Mouse (Mus musculus): ENCODE measurements at regions not wholly inside any gene's neighbourhood (a gene's known extent, or its start where the extent isn't known, plus 50 kb on each side); places are given as distances from the start of the nearest gene placed in this dataset.
A peak's percentile ranks its signal among the peaks of the same experiment; 100 is the strongest.

GRCm38 (mm10) chr10:60934297-60935286 is 103.2 kb upstream of the Unc5b start:
- no peak overlapping the region for H3K9ac ChIP-seq (ENCODE audit: low read depth, low read length)
- no peaks in the 10 kb centered on the region for H3K9me3 ChIP-seq (ENCODE audit: control insufficient read depth)
- peak; percentile 85 for ATAC-seq
- TF ChIP-seq CTCF (IDR thresholded peaks at IDR 0.05; ENCODE audit: low read depth) = no peak
- H3K4me3 ChIP-seq (ENCODE audit: low read depth, low read length) = no peak overlapping the region
- WGBS = 65% methylated on average over 13 of the region's 13 CpGs
- no peak overlapping the region for H3K4me2 ChIP-seq (replicated peaks; ENCODE audit: low read depth)
- no peak overlapping the region for H3K27ac ChIP-seq (ENCODE audit: low read depth, low read length)
- H3K27me3 ChIP-seq (replicated peaks; ENCODE audit: control insufficient read depth, insufficient read depth, low read length) = no peaks in the 10 kb centered on the region; the same call in 1 of the 2 replicates
- 0 out of 2 replicates have a peak, but pooled peaks cover 6% of the 10 kb centered on the region for H3K4me1 ChIP-seq (replicated peaks; ENCODE audit: control insufficient read depth, insufficient read depth, low read length)
- H3K36me3 ChIP-seq (ENCODE audit: control insufficient read depth, insufficient read depth) = no peaks in the 10 kb centered on the region

- Histone ChIP-seq H3K9ac (ENCODE audit: low read depth, low read length) (no peak overlapping the region), H3K9me3 (ENCODE audit: control insufficient read depth) (no peaks in the 10 kb centered on the region), H3K27me3 (replicated peaks; ENCODE audit: control insufficient read depth, insufficient read depth, low read length) (no peaks in the 10 kb centered on the region; the same call in 1 of the 2 replicates), H3K27ac (ENCODE audit: low read depth, low read length) (no peak overlapping the region), H3K4me2 (replicated peaks; ENCODE audit: low read depth) (no peak overlapping the region), H3K4me1 (replicated peaks; ENCODE audit: control insufficient read depth, insufficient read depth, low read length) (0 out of 2 replicates have a peak, but pooled peaks cover 6% of the 10 kb centered on the region), H3K36me3 (ENCODE audit: control insufficient read depth, insufficient read depth) (no peaks in the 10 kb centered on the region), H3K4me3 (ENCODE audit: low read depth, low read length) (no peak overlapping the region)
- WGBS = 42% methylated on average over 7 of the region's 7 CpGs
- 0 out of 2 replicates have a peak, but pooled peaks have one; percentile 12 for ATAC-seq
- no peak for TF ChIP-seq CTCF (IDR thresholded peaks at IDR 0.05; ENCODE audit: low read depth)
These were observed 102.5 kb upstream of the Unc5b start for GRCm38 (mm10) chr10:60933891-60934290.

- TF ChIP-seq CTCF (IDR thresholded peaks at IDR 0.05; ENCODE audit: low read depth) = no peak
- no peak overlapping the region for H3K4me2 ChIP-seq (replicated peaks; ENCODE audit: low read depth)
- no peak overlapping the region; the same call in 1 of the 2 replicates for H3K27ac ChIP-seq (ENCODE audit: low read depth, low read length)
- no peak overlapping the region for H3K9ac ChIP-seq (ENCODE audit: low read depth, low read length)
- no peaks in the 10 kb centered on the region; the same call in 1 of the 2 replicates for H3K27me3 ChIP-seq (replicated peaks; ENCODE audit: control insufficient read depth, insufficient read depth, low read length)
- ATAC-seq = no peak
- H3K9me3 ChIP-seq (ENCODE audit: control insufficient read depth) = no peaks in the 10 kb centered on the region
- 0 out of 2 replicates have a peak, but pooled peaks cover 6% of the 10 kb centered on the region for H3K4me1 ChIP-seq (replicated peaks; ENCODE audit: control insufficient read depth, insufficient read depth, low read length)
- H3K36me3 ChIP-seq (ENCODE audit: control insufficient read depth, insufficient read depth) = no peaks in the 10 kb centered on the region
- no peak overlapping the region for H3K4me3 ChIP-seq (ENCODE audit: low read depth, low read length)
- WGBS = 35% methylated on average over 3 of the region's 3 CpGs
These were observed 101.5 kb upstream of the Unc5b start for GRCm38 (mm10) chr10:60932855-60933254.

GRCm38 (mm10) chr10:60931891-60932378 is 100.6 kb upstream of the Unc5b start:
- WGBS = 49% methylated on average over 22 of the region's 22 CpGs
- H3K9me3 ChIP-seq (ENCODE audit: control insufficient read depth) = no peaks in the 10 kb centered on the region
- no peak overlapping the region for H3K27ac ChIP-seq (ENCODE audit: low read depth, low read length)
- no peak overlapping the region for H3K9ac ChIP-seq (ENCODE audit: low read depth, low read length)
- H3K4me3 ChIP-seq (ENCODE audit: low read depth, low read length) = no peak overlapping the region
- no peak for ATAC-seq
- H3K4me1 ChIP-seq (replicated peaks; ENCODE audit: control insufficient read depth, insufficient read depth, low read length) = 0 out of 2 replicates have a peak, but pooled peaks cover 6% of the 10 kb centered on the region
- no peak for TF ChIP-seq CTCF (IDR thresholded peaks at IDR 0.05; ENCODE audit: low read depth)
- H3K4me2 ChIP-seq (replicated peaks; ENCODE audit: low read depth) = no peak overlapping the region
- H3K36me3 ChIP-seq (ENCODE audit: control insufficient read depth, insufficient read depth) = no peaks in the 10 kb centered on the region
- H3K27me3 ChIP-seq (replicated peaks; ENCODE audit: control insufficient read depth, insufficient read depth, low read length) = no peaks in the 10 kb centered on the region; the same call in 1 of the 2 replicates

- Histone ChIP-seq H3K27ac (ENCODE audit: low read depth, low read length) (no peak overlapping the region), H3K9me3 (ENCODE audit: control insufficient read depth) (no peaks in the 10 kb centered on the region), H3K9ac (ENCODE audit: low read depth, low read length) (no peak overlapping the region), H3K4me1 (replicated peaks; ENCODE audit: control insufficient read depth, insufficient read depth, low read length) (0 out of 2 replicates have a peak, but pooled peaks cover 3% of the 10 kb centered on the region), H3K36me3 (ENCODE audit: control insufficient read depth, insufficient read depth) (no peaks in the 10 kb centered on the region), H3K4me3 (ENCODE audit: low read depth, low read length) (no peak overlapping the region), H3K27me3 (replicated peaks; ENCODE audit: control insufficient read depth, insufficient read depth, low read length) (no peaks in the 10 kb centered on the region), H3K4me2 (replicated peaks; ENCODE audit: low read depth) (no peak overlapping the region)
- TF ChIP-seq CTCF (IDR thresholded peaks at IDR 0.05; ENCODE audit: low read depth) = no peak
- ATAC-seq = no peak
- WGBS = 60% methylated on average over 7 of the region's 7 CpGs
These were observed 97.3 kb upstream of the Unc5b start for GRCm38 (mm10) chr10:60928646-60929045.

- Histone ChIP-seq H3K27me3 (replicated peaks; ENCODE audit: control insufficient read depth, insufficient read depth, low read length) (no peaks in the 10 kb centered on the region), H3K9ac (ENCODE audit: low read depth, low read length) (no peak overlapping the region), H3K4me1 (replicated peaks; ENCODE audit: control insufficient read depth, insufficient read depth, low read length) (0 out of 2 replicates have a peak, but pooled peaks cover 3% of the 10 kb centered on the region), H3K9me3 (ENCODE audit: control insufficient read depth) (no peaks in the 10 kb centered on the region), H3K4me3 (ENCODE audit: low read depth, low read length) (no peak overlapping the region), H3K27ac (ENCODE audit: low read depth, low read length) (no peak overlapping the region), H3K4me2 (replicated peaks; ENCODE audit: low read depth) (no peak overlapping the region), H3K36me3 (ENCODE audit: control insufficient read depth, insufficient read depth) (no peaks in the 10 kb centered on the region)
- TF ChIP-seq CTCF (IDR thresholded peaks at IDR 0.05; ENCODE audit: low read depth) = no peak
- WGBS = 73% methylated on average over 8 of the region's 8 CpGs
- ATAC-seq = no peak
These were observed 96.8 kb upstream of the Unc5b start for GRCm38 (mm10) chr10:60928164-60928563.
